Mouse (Mus musculus) gastrocnemius, adult 2 months (tissue): ENCODE measurements around the gene Tsga13. TPM values are rescaled to one million over a fixed set of nuclear protein-coding genes. Genes with fewer than 3 reads are reported as not detected.
A peak's percentile ranks its signal among the peaks of the same experiment; 100 is the strongest.

Source experiments
- DNase-seq: peaks from one replicate; pipeline ENCODE4 v3.0.0; 2022
- H3K27ac ChIP-seq: fragments of 200-600 bp; 2 replicates; pipeline ENCODE4 v1.8.1; 2022; ENCODE audit warnings: mild to moderate bottlenecking
- H3K4me3 ChIP-seq: fragments of 200-600 bp; 2 replicates; pipeline ENCODE4 v1.8.1; 2022; ENCODE audit warnings: mild to moderate bottlenecking, moderate library complexity
- CTCF ChIP-seq: fragments of 200-600 bp; IDR thresholded peaks from 2 replicates; pipeline ENCODE4 v1.8.1; 2022; ENCODE audit warnings: antibody characterized with exemption, mild to moderate bottlenecking, moderate library complexity
- intact Hi-C: fragments of 180-260 bp; cut with DNase I; formaldehyde crosslinking; loops from one replicate; pipeline ENCODE4 v1.15.1; 2025
- total RNA-seq, 2 experiments: library from RNA; stranded (reverse); gene quantifications; 2 replicates each; pipeline ENCODE4 v1.2.3; 2021

The Tsga13 gene
- total RNA-seq, 2 experiments from 2014 or later = not detected

DNA sequence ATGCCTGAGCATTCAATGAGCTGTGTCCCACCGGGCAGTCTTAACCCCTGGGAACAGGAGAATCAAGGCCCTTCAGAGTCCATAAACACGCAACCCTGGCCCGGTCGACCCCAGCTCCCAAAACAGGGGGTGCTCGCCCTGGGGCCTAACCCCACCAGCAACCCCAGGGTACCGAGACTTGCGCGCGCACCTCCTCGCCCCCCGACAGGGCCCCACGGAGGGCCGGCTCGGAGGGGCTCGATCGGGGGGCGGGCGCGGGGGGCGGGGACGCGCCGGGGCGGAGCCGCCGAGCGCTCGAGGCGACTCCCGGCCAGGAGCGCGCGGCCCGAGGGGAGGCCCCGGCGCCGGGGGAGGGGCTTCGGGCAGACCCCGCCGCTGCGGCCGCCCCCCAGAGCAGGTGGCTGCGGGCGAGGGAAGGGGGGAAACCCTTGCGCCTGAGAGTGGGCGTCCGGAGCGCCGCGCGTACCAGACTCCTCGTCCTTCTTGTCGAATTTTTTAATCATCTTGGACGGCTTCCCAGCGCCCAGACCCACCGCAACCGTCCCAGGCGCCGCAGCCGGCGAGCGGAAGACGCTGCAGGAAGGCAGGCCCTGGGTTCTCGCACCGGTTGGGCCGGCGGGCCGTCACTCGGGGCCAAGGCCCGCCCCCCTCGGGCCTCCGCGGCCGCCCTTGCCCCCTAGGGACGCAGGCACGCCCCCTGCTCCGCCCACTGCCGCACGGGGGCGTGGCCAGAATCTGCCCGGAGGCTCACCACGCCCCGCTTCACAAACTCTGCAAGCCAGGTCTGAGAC, 19.0 kb downstream of the Tsga13 start, which contains the start of gene Copg2:
Gene Copg2 (minus strand): TSS at position 600 of the 791 bp plus-strand sequence.
- H3K4me3 ChIP-seq = peak within 1 kb of the TSS; percentile 91
- intact Hi-C loops = loop anchor here (5.0 kb wide), 2 partner anchors 204 to 389 kb away; partner anchors contain the start of genes Cep41, Ssmem1 and Tmem209
- peak; percentile 34 for TF ChIP-seq CTCF

DNA sequence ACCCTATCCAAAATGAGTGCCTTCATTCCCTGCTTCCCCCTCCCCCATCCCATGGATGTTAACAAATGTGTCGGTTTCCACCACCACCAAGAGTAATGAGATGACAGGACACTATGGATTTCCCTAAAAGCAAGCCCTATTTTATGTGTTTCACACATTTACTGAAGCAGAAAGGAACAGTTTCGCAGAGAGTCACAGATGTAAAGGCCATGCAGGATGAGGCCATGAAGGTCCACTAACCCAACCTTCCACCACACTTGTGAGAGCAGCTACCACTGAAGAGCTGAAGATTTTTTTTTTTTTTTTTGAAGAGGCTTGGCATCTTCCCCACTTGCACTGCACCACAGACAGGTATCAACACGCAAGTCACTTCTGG, 19.6 kb downstream of the Tsga13 start:
- peak overlapping the region; percentile 91 for H3K4me3 ChIP-seq
- intact Hi-C loops = loop anchor here (5.0 kb wide), 2 partner anchors 204 to 389 kb away; partner anchors contain the start of genes Cep41, Ssmem1 and Tmem209
- peak overlapping the region; percentile 92 for H3K27ac ChIP-seq
- TF ChIP-seq CTCF = no peak
- no peak for DNase-seq

More for the DNA sequence above, 19.0 kb downstream of the Tsga13 start, which contains the start of gene Copg2:
- DNase-seq = peak; percentile 97
- peak within 1 kb of the TSS; percentile 92 for H3K27ac ChIP-seq

DNA sequence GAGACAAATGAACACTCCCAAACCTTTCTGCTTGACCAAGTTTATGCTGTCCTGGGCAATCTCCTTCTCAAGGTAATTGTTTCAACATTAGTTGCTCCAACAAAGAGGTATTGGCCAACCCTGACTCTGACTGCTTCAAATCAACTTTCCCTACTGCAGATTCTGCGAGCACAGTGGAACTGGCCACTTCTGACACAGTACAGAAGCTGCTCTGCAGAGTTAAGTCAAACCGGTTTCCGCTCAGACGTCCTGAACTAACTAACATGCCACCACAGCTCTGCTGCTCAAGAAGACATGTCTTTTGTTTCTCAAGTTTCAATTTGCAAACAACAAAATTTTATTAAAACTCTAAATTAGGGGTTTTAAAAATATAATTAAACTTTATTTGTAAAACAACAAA, 22.3 kb downstream of the Tsga13 start:
- DNase-seq = no peak
- no peak for TF ChIP-seq CTCF
- H3K4me3 ChIP-seq = no peak overlapping the region
- intact Hi-C loops = no loop called here
- no peak overlapping the region for H3K27ac ChIP-seq

DNA sequence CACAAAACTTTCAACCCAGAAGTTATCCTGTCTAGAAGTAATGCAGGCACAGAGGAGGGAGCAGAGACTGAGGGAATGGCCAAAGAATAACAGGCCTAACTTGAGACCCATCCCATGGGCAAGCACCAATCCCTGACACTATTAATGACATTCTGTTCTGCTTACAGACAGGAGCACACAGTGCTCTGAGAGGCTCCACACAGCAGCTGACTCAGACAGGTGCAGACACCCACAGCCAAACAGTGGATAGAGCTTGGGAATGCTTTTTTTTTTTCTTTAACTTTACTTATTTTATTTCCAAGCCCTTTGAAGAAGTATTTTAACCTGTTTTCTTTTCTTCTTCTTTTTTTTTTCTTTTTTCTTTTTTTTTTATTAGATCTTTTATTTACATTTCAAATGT, 23.6 kb downstream of the Tsga13 start:
- no peak for DNase-seq
- intact Hi-C loops = no loop called here
- H3K27ac ChIP-seq = no peak overlapping the region
- TF ChIP-seq CTCF = no peak
- H3K4me3 ChIP-seq = no peak overlapping the region

DNA sequence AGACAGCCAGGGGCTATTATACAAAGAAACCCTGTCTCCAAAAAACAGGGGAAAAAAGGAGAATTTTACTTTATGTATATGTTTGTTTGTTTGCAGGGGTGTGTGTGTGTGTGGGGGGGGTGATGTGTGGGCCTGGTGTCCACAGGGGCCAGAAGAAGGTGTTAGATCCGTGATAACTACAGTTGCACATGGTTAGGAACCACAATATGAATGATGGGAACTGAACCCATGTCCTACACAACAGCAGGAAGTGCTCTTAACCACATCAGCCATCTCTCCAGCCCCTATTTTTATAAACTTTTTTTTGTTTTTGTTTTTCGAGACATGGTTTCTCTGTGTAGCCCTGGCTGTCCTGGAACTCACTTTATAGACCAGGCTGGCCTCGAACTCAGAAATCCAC, 30.5 kb downstream of the Tsga13 start:
- no peak overlapping the region for H3K4me3 ChIP-seq
- no peak overlapping the region for H3K27ac ChIP-seq
- intact Hi-C loops = no loop called here
- DNase-seq = no peak
- no peak for TF ChIP-seq CTCF

DNA sequence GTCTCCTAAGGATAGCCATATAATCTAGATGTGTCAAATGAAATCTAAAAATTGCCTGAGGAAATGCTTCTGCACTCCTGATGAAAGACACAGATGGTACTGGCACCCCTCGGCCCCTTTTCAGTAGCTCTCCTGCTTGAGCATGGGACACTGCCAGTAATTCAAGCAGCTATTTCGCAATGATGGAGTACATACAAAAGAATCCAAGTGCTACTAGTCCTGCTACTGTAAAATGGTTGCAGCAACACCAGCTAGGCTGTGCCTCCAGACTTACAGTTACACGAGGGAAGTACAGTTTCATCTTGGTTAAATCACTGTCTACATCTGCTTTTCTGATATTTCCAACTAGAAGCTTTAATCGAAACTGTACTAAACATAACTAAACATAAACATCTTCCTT, 31.9 kb downstream of the Tsga13 start:
- no peak for TF ChIP-seq CTCF
- DNase-seq = peak; percentile 40
- Histone ChIP-seq H3K4me3 (no peak overlapping the region), H3K27ac (no peak overlapping the region)
- intact Hi-C loops = no loop called here

DNA sequence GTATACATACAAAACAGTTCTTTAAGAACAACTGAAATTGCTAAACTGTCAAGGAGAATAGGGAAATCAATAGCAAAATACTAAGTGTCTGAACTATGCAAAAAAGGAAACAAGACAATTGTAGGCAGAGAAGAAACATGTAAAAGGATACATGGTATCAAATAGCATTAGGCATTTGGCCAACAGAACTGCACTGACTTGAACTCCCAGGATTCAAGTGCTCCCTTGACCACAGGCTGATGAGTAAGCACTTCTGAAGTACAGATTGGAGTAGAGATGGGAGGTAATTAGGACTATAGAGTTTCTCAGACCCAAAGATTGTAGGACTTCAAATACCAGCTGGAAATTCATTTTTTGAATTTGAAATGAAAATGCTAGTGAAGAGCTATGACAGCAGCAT, 38.7 kb downstream of the Tsga13 start:
- Histone ChIP-seq H3K4me3 (no peak overlapping the region), H3K27ac (no peak overlapping the region)
- no peak for DNase-seq
- TF ChIP-seq CTCF = no peak
- intact Hi-C loops = no loop called here

DNA sequence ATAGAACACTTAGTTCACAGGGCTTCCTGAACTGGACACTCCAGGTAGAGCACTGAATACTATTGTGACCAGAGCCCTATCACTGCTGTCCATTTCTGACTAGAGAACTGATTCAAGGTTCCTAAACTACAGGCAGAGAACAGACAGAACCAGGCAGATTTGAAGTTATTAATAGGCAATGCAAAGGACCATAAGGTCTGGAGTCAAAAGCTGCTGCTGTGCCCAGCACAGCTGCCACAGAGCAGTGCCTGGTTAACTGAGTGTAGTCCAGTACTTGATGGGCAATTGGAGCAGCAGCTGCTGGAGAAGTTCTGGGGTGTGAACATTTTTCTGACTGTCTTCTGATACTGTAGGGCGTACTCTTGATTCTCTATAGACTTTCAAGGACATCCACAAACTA, 48.9 kb downstream of the Tsga13 start:
- TF ChIP-seq CTCF = no peak
- DNase-seq = no peak
- no peak overlapping the region for H3K27ac ChIP-seq
- intact Hi-C loops = no loop called here
- no peak overlapping the region for H3K4me3 ChIP-seq

DNA sequence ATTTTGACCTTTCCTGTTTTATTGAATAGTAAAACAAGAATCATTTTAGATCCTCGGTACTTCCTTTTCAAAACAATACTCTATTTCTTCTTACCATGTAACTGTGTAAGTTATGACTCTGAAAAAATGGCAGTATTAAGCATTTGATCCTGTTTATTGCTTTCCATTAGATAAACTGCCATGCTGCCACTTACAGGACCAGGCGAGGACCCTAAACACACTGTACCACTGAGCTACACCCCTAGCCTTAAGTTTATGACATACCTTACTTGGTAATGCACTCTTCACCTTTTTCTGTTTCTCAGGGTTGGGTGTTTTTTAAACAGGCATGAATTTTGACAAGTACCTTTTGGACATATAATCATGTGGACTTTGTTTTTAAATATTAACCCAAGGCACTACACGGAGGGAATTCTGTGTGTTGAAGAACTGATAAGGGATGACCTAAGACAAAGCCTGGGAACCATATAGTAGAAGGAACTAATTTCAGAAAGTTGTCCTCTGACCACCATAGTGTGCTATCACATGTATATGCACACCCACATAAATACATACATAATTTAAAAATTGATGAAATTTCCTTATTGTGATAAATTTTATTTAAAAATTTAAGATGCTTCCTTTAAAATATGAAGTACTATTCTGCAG, 50.2 kb downstream of the Tsga13 start:
- intact Hi-C loops = no loop called here
- DNase-seq = no peak
- no peak overlapping the region for H3K27ac ChIP-seq
- H3K4me3 ChIP-seq = no peak overlapping the region
- TF ChIP-seq CTCF = no peak

DNA sequence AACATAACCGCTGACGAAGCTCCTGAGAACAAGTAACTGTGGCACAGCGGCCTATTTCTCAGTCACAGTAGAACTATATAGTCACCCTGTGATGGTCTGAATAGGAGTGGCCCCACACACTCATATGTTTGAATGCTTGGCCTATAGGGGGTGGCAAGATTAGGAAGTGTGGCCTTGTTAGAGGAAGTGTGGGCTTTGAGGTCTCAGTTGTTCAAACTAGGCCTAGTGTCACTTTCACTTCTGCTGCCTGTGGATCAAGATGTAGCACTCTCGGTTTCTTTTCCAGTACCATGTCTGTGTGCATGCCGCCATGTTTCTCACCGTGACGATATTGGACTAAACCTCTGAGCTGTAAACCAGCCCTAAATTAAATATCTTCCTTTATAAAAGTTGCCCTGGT, 59.4 kb downstream of the Tsga13 start:
- H3K4me3 ChIP-seq = no peak overlapping the region
- intact Hi-C loops = no loop called here

DNA sequence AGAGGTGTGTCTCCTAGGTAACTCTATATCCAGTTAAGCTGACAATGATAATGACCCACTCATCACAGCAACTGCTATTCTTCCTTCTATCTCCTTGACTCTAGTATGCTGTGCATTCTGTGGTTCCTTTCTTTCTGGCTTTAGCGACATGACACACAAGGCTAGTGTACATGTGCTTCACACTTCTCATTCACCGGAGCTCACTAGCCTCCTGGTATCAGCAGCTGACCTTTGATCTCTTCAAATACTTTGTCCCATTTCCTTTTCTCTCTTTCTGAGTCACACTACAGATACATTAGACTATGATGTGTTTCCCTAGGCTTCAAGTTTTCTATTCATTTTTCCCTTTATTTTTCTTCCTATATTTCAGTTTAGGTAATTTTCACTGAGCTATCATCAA, 60.2 kb downstream of the Tsga13 start:
- intact Hi-C loops = no loop called here
- Histone ChIP-seq H3K27ac (no peak overlapping the region), H3K4me3 (no peak overlapping the region)
- no peak for DNase-seq
- no peak for TF ChIP-seq CTCF

More for the DNA sequence above, 59.4 kb downstream of the Tsga13 start:
- no peak for DNase-seq
- no peak for TF ChIP-seq CTCF
- H3K27ac ChIP-seq = no peak overlapping the region

DNA sequence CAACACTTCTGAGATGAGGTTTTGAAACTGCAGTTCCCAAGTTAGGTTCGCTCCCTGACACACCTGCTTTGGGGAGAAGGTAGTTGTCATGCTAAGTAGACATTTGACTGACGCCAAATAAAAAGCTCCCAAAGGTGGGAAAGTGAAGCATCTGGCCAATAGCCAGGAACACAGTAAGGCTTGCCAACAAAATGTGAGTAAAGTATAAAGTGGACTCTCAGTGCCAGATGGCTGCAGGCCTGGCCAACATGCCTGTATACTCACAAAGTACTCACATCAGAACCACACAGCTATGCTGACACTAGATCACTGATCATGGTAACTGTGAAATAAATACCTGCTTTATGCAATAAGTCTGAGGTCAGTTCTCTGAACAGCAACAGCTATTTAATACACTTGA, 65.6 kb downstream of the Tsga13 start:
- H3K27ac ChIP-seq = no peak overlapping the region
- intact Hi-C loops = no loop called here
- peak; percentile 28 for DNase-seq
- H3K4me3 ChIP-seq = no peak overlapping the region
- no peak for TF ChIP-seq CTCF

Other genes with a start within 250 kb of the Tsga13 start
- 1 to 10 TPM in 1 of 2 experiments, under 1 TPM in 1; 0.20 to 1.6 TPM for gene Cep41, start 221.8 kb downstream of the Tsga13 start, total RNA-seq
- gene Mest, start 192.0 kb downstream of the Tsga13 start, total RNA-seq = 1 to 10 TPM; 1.6 to 2.4 TPM
- gene Copg2, start 18.8 kb downstream of the Tsga13 start, total RNA-seq = 10 to 100 TPM; 15.6 to 15.8 TPM
- under 1 TPM; 0.08 to 0.14 TPM for gene Klf14, start 43.5 kb upstream of the Tsga13 start, total RNA-seq